Mouse (Mus musculus) spleen, postnatal 4 days (tissue): ENCODE results near the gene Mtg2.

Source experiments
- DNase-seq, 2 experiments: peaks; one replicate each; pipeline ENCODE4 v3.0.0; 2022; ENCODE audit warnings: low spot score in 2 of 2

The Mtg2 gene

GRCm38 (mm10) chr2:180104659-180105377, 34.4 kb downstream of the Mtg2 start:
- DNase-seq = no peak

DNA sequence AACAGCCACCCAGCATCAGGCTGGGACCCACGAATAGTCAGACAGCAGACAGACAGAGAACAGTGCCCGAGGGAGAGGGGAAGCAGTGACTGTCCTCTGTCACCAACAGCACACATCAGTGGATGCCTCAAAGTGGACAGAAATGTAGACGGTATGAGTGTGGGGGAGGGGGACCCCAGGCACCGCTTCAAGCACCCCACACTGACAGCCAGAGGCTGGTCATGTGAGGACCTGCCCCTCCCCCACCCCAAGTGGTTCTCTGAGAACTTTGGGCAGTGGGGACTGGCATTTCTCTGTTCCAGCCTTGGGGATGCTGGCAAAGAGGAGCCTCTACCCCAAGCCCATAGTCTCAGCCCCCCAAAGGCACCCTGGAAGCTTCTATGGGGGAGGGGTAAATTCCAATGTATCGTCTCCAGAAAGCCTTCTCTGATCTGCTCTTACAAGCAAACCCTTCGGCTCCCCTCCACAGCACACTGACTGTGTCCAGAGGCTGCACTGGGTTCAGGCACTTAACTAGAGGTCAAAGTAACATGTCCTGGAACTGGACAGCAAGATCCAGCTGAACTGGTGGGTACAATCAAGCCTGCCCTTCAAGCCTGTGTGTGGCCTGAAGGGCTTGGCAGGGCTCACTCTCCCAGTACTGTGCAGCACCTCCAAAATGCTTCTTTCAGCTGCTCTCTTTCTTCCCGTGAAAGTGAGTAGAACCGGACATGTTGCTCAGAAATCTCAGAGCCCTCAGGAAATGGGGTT, 35.2 kb downstream of the Mtg2 start:
- DNase-seq = no peak

- no peak for DNase-seq
These were observed 36.7 kb downstream of the Mtg2 start for GRCm38 (mm10) chr2:180107081-180107480.

DNA sequence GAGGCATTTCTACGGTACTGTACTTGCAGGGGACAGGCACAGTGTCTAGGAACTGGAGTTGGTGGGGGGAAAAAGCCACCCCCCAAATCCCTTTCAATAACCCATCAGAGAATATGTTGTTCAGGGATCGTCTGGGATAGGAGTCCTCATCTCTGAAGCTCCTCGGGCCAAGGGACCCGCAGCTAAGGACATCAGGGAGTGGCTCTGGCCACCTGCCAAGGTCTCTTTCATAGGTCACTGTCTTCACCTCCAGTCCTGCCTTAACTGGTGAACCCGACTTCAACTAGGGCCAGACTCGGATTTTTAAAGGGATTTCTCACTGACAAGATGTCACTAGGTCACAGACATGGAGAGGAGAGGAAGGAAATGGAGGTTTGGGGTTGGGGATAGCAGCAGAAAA, 37.9 kb downstream of the Mtg2 start:
- DNase-seq = no peak

DNA sequence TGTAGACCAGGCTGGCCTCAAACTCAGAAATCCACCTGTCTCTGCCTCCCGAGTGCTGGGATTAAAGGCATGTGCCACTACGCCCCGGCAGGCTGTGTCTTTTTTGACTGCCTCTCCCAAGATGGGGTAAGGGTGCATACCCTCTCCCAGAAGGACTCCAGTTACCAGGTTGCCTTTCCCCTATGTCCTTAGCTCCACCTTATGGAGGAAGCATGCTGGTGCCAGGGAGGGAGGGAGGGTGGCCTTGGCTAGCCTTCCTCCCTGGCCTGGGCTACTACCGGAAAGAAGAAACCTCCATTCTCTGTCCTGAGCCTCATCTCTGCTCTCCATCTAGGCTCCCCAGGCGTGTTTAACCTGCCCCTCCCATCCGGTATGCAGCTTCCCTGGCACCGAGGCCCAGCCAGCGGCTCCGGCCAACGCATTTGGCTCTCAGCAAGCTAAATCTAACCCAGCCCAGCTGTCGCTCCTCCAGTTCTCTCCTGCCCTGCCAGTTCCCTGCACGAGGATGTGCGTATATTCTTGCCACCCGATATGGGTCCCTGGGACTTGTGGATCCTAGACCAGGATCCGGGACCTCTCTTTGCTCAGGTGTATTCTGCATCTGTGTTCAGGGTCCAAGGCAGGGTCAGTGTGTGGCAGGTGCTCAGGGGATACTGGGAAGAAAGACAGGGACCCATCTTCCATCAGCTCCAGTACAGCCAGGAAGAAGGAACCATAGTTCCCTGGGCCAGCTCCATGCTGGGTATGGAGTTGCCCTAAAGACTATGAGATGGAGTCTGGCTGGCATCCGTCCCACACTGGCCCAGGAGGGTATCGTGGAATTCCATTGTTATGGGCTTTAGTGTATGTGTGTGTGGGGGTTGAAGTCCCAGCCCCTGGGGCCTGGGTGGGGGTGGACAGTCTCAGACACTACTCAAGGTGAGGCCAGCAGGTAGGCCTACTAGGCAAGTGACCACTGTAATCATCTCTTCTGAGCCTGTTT, 43.8 kb downstream of the Mtg2 start:
- DNase-seq = no peak

GRCm38 (mm10) chr2:180115279-180115678, 44.9 kb downstream of the Mtg2 start:
- no peak for DNase-seq

- no peak for DNase-seq
These were observed 45.7 kb downstream of the Mtg2 start for GRCm38 (mm10) chr2:180116081-180116493.

GRCm38 (mm10) chr2:180116741-180117484, 46.5 kb downstream of the Mtg2 start:
- DNase-seq = no peak

DNA sequence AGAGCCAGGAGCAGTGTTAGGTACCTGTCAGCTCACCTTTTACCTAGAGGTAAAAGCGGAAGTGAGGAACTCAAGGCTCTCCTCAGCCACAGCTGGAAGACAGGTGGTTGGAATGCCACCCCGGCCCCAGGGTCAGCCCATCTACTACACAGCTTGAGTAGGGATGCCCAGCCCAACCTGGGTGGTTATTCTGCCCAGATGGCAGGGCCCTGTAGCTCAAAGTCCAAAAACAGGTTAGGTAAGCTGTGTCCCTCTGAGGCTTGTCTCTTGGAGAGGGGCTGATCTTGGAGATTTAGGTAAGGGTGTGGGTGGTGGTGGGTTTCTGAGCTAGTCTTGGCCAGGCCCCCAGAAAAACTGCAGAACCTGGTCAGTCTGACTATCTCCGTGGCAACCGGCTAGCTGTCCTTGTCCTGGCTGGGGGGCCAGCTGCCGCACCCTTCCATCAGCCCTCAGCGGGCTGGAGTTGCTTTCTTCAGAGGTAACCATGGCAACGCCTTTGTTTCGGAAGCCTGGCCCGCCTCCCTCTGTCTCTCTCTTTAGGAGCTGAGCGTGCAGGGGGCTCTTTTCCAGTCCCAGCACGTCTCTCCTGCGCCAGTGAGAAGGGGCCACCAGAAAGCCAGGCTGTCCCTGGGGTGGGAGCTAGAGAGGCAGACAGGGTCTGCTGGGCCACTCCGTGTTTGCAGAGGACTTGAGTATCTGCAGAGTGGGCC, 47.3 kb downstream of the Mtg2 start:
- no peak for DNase-seq

GRCm38 (mm10) chr2:180118661-180119438, 48.5 kb downstream of the Mtg2 start, which contains the start of gene Osbpl2:
Gene Osbpl2 (plus strand): TSS chr2:180119306.
- peak; percentile 99 for DNase-seq

DNA sequence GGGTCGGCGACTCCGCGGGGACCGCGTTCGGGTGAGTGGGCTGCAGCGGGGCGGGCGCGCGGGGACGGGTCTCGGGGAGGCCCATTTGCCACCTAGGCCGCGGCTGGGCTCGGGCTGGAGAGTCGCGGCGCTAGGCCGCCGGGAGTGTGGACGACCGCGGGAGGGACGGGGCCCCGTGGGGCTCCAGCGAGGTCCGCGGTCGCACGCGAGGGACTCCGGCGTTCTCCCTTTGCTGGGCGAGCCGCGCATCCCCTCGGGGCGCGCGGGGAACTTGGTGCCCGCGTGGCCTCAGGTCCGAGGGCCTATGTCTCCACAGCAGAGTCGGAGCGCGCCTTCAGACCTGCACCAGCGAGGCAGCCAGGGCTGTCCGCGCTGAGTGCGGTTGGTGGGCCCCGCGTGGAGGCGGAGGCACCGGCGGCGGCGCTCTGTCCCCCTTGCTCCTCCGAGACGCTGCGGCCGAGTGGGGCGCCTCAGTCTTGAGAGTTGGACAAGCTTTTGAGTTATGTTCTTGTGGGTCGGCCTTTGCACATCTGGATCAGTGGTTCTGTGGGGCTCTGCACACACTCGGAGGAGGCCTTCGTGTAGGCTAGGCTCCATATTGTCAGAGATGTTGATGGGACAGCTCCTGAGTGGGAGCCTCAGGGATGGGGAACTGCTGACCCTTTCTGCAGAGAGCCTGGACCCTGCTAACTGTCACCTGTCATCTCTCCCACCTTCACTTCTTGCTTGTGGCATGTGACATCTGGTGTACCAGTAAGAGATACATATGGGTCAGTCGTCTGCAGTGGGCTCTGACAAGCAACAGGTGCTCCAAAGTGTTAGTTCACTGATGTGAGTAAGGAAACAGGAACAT, 49.3 kb downstream of the Mtg2 start:
- peak in 1 of 2 experiments; percentile 58 for DNase-seq

- no peak for DNase-seq
These were observed 49.9 kb downstream of the Mtg2 start for GRCm38 (mm10) chr2:180120292-180120761.

- DNase-seq = no peak
These were observed 53.8 kb downstream of the Mtg2 start for GRCm38 (mm10) chr2:180124192-180124591.

DNA sequence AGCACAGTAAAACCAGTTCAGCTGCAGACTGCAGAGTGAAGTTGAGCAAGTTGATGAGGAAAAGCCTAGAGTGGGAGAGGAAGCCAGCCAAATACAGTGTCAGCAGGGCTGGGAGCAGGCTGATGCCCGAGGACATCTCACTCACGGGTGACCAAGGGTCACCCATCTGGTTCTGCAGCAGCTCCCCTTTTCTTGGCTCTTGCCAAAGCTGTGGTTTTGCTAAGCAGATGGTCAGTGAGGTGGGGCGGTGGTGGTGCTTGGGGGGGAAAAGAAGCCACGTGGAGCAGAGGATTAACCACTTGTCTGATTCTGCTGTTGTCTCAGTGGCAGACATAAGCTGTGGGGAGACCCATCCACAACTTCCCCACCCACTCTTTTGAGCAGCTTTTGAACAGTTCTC, 55.8 kb downstream of the Mtg2 start:
- no peak for DNase-seq

GRCm38 (mm10) chr2:180127675-180128074, 57.3 kb downstream of the Mtg2 start:
- DNase-seq = no peak

DNA sequence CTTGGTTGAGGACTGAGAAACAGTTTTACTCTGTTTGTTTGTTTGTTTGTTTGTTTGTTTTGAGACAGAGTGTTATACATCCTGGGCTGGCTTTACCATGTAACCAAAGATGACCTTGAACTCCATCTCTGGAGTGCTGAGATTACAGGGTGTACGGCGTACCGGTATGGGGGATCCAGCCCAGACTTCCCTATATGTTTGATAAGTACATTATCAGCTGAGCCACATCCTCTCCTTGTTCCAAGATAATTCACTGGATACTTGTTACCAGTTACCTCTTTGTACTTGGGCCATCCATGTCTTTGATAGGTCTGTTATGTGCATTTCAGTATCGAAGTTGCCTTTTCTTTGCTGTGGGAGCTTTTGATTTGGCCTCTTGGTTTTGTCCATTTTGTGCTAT, 62.8 kb downstream of the Mtg2 start:
- no peak for DNase-seq

GRCm38 (mm10) chr2:180133911-180134310, 63.5 kb downstream of the Mtg2 start:
- no peak for DNase-seq

DNA sequence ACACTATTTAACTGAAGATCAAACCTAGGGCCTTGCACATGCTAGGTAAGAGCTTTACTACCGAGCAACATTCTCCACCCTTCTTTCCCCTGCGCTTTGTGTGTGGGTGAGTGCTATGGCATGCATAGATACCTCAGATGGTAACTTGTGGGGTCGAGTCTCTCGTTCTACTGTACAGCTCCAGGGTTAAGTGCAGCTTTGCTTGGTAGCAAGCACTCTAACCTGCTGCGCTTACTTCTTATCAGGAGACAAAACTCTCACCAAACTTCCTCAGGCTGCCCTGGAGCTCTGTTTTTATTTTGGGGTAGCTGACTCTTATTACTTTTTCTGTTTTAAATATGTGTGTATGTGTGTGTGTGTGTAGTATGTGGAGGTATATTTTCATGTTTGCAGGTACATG, 65.0 kb downstream of the Mtg2 start:
- DNase-seq = no peak
